Mouse (Mus musculus): ENCODE results near the gene Slc46a1. TPM values are rescaled to one million over a fixed set of nuclear protein-coding genes. Genes with fewer than 3 reads are reported as not detected.

Gene Slc46a1
- 1.6 TPM for polyA plus RNA-seq (2014; fragmentation: Illumina TruSeq; extraction: RNeasy Lipid Tissue Mini Kit (QIAGEN cat#74804); ENCODE audit: low read depth, low replicate concordance)

DNA sequence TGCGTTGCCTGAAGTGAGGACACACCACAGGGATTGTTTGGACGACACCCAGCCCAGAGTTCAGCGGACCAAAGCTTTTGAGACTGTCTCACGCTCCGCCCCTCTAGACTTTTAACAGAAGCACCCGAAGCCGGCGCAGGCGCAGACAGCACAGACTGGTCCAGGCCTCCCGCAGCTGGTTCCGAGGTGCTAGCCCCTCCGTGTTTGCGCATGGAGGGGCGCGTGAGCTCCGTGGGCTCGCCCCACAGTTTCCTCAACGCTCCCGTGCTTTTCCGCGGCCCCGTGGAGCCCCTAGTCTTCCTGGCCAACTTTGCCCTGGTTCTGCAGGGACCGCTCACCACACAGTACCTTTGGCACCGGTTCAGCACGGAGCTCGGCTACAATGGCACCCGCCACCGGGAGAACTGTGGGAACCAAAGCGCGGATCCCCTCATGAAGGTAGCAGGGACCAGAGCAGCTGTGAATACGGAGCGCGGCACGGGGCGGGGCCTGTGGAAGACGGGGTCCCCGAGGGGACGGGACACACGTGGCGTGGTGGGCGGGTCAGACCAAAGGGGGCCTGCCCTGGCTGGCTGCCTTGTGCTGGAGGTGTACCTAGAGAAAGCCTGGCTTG, at the start of gene Slc46a1:
Gene Slc46a1 (plus strand): TSS at position 130 of the 613 bp plus-strand sequence.

DNA sequence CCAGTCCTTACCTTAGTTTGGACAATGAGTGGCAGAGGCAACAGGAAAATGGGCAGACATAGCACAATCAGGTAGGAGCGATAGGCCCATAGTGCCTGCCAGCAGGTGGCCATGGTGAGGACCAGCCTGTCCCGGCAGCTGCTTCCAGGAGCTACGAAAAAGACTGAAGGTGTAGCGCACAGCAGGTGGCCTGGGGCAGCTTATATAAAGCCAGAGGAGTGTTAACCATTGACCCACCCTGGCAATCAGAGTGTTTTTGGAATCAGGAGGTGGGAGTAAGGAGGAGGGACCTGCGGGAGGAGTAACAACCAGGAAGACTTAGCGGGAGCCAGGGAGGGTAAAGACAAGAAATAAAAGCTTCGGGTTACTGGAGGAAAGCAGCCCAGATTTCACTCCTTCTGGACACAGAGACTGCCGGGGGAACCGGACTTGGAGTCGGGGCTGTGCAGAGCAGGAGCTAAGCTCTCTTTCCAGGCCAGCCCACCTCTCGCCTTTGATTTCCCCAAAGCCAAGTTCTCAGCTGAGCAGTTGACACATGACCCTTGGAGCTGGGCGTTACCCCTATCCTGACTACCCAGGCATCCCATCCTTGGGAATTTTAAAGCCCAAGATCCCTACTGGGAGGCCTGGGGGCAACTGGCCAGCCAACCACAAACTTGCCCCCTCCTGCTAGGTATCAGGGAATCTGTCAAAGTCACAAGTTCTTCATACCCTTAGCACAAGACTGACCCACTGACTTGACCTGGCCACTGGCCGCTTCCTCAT, 43.3 kb upstream of the Slc46a1 start, which contains the start of gene Slc13a2:
Gene Slc13a2 (minus strand): TSS at position 163 of the 765 bp plus-strand sequence.

DNA sequence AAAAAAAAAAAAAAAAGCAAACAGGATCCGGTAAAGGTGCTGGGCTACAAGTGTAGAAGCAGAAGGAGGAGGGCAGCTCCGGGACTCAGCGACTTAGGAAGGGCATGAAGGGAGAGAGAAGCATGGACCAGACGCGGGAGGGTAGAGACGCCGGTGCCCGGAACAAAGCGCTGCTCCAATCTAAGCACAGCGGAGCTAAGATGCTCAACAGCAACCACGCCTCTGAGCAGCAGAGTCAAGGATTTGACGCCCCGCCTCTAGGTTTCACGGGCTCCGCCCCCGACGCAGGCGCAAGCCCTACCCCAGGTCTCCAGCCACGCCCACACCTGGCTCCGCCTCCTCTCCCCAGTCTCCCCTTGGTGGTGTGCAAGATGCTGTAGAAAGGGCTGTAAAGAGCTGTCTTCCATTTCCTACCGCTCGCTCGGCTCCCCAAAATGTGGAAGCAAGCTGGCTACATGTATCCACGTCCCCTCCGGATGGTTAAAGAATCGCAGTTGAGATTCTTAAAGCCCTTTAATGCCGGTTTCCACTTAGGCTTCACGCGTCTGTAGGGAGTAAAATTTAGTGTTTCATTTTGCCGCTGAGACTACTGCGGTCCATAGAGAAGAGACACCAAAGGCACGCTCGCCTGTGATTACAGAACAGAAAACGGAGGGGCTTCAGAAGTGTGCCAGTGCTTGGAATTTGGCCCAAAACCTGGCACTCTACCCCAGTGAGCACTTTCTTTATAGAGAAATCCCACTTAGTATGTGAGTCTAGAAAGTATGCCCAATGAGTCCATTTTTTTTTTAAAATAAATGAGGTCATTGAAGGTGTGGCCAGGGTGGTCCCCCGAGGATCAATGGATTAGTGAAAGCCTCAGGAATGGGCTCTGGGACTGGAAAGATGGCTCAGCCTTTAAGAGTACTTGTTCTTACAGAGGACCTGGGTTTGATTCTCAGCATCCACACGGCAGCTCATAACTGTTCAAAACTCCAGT, 32.3 kb downstream of the Slc46a1 start, which contains the start of gene Sarm1:
Gene Sarm1 (minus strand): TSS at position 211 of the 979 bp plus-strand sequence.

DNA sequence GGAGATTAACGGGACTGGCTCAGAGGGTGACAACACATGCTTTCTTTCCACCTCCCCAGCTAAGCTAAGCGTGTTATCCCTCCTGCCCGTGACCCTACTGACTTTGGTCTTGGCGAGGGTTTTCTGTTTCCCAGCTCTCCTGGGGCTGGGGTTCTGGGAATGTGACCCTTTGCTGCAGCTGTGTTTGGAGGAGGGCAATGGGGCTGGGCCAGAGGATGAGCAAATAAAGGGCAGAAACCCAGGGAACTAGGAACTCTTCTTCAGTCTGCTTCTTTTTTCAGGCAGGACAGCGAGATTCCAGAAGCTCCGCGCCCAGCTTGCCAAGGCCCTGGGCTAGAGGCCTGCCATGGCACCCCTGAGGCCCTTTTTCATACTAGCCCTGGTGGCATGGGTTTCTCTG, 33.5 kb downstream of the Slc46a1 start, which contains the start of gene Vtn:
Gene Vtn (plus strand): TSS at position 88 of the 400 bp plus-strand sequence.

DNA sequence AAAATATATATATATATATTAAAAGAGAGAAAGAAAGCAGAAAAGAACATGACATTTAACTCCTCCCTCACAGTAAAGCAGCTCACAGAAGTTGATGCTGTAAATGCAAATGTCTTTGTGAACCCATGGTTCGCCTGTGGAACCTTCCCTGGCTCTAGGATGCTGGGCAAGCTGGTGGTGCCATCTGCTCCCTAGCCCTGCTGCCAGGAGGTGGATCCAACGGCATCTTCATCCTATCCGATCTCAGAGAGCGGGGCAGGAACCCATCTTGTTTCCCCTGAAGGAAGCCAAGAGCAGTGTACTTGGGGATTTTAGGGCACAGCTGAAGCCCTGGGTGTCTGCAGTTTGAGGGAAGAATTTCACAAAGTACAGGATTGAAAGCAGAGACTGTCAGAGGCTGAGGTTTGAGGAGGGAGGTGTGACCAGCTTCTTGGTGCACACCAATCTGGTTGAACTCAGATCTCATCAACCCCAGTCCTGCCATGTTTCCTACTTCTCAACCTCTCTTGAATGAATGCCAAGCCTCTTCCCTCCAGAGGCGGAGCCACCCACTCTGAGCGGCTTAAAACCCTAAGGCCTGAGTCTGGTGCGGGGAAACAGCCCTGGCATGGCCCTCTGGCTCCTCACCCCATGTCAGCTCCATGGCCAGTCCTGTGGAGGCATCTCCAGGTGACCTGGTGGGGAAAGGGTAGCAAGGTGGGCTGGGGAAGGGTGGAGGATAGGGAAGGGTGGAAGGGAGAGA, 37.6 kb downstream of the Slc46a1 start, which contains the start of gene Sebox:
Gene Sebox (plus strand): TSS at position 539 of the 742 bp plus-strand sequence.

DNA sequence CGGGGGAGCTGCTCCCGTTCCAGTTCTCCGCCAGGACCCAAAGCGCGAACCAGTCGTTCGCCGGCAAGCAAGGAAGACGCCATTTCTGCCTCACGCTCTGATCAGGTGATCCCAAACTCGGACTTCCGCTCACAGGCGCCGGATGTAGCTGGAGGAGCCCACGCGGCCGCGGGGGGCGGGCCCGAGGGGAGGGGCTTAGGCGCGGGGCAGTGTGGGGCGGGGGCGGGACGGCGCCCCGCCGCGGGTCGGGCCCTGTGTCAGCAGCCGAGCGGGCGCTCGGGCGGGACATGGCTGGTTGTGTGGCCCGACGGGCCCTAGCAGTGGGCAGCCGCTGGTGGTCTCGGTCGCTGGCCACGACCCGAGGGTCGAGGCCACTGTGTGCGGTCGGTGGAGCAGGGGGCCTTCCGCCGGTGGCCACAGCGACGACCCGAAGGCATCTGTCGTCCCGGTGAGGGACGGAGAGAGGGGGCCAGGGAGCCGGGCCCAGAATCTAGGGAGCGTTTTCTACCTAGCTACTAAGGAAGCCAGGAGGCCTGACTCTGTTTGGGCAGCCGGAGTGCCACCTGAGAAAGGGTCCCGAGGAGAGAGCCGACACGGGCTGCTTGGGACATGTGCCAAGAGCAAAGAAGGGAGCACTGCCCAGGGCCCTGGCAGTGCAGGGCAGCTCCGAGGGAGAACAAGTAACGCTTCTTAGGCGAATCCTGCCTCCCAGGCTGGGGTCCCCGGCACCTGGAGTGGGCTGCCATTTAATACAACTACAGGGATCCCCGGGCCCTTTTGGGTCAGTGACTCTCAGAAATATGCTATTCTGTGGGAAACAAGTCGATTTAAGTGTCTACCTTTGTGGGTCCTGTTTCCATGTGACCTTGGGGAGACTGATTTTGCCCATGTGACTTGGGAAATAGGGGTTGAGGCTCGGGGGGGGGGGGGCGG, 46.8 kb downstream of the Slc46a1 start, which contains the start of the genes Tmem199 and Poldip2:
Gene Tmem199 (minus strand): TSS at position 148 of the 933 bp plus-strand sequence.
Gene Poldip2 (plus strand): TSS at position 169 of the 933 bp plus-strand sequence.

Other genes starting within 250 kb of the Slc46a1 start
- 39.1 TPM for gene Sdf2, start 220.0 kb upstream of the Slc46a1 start, polyA plus RNA-seq (2014; fragmentation: Illumina TruSeq; extraction: RNeasy Lipid Tissue Mini Kit (QIAGEN cat#74804); ENCODE audit: low read depth, low replicate concordance)
- 12.9 TPM for gene Supt6, start 219.7 kb upstream of the Slc46a1 start, polyA plus RNA-seq (2014; fragmentation: Illumina TruSeq; extraction: RNeasy Lipid Tissue Mini Kit (QIAGEN cat#74804); ENCODE audit: low read depth, low replicate concordance)
- gene 2610507B11Rik, start 203.9 kb upstream of the Slc46a1 start, polyA plus RNA-seq (2014; fragmentation: Illumina TruSeq; extraction: RNeasy Lipid Tissue Mini Kit (QIAGEN cat#74804); ENCODE audit: low read depth, low replicate concordance): 96.7 TPM
- gene BC030499, start 174.9 kb upstream of the Slc46a1 start, polyA plus RNA-seq (2014; fragmentation: Illumina TruSeq; extraction: RNeasy Lipid Tissue Mini Kit (QIAGEN cat#74804); ENCODE audit: low read depth, low replicate concordance): 0.20 TPM
- 5.3 TPM for gene Spag5, start 164.2 kb upstream of the Slc46a1 start, polyA plus RNA-seq (2014; fragmentation: Illumina TruSeq; extraction: RNeasy Lipid Tissue Mini Kit (QIAGEN cat#74804); ENCODE audit: low read depth, low replicate concordance)
- 13.5 TPM for gene Aldoc, start 142.7 kb upstream of the Slc46a1 start, polyA plus RNA-seq (2014; fragmentation: Illumina TruSeq; extraction: RNeasy Lipid Tissue Mini Kit (QIAGEN cat#74804); ENCODE audit: low read depth, low replicate concordance)
- 2.7 TPM for gene Pigs, start 137.3 kb upstream of the Slc46a1 start, polyA plus RNA-seq (2014; fragmentation: Illumina TruSeq; extraction: RNeasy Lipid Tissue Mini Kit (QIAGEN cat#74804); ENCODE audit: low read depth, low replicate concordance)
- 0.49 TPM for gene Unc119, start 122.2 kb upstream of the Slc46a1 start, polyA plus RNA-seq (2014; fragmentation: Illumina TruSeq; extraction: RNeasy Lipid Tissue Mini Kit (QIAGEN cat#74804); ENCODE audit: low read depth, low replicate concordance)
- not detected for gene Foxn1, start 79.1 kb upstream of the Slc46a1 start, polyA plus RNA-seq (2014; fragmentation: Illumina TruSeq; extraction: RNeasy Lipid Tissue Mini Kit (QIAGEN cat#74804); ENCODE audit: low read depth, low replicate concordance)
- 7.2 TPM for gene Slc13a2, start 43.5 kb upstream of the Slc46a1 start, polyA plus RNA-seq (2014; fragmentation: Illumina TruSeq; extraction: RNeasy Lipid Tissue Mini Kit (QIAGEN cat#74804); ENCODE audit: low read depth, low replicate concordance)
- gene Sarm1, start 32.1 kb downstream of the Slc46a1 start, polyA plus RNA-seq (2014; fragmentation: Illumina TruSeq; extraction: RNeasy Lipid Tissue Mini Kit (QIAGEN cat#74804); ENCODE audit: low read depth, low replicate concordance): not detected
- gene Vtn, start 33.4 kb downstream of the Slc46a1 start, polyA plus RNA-seq (2014; fragmentation: Illumina TruSeq; extraction: RNeasy Lipid Tissue Mini Kit (QIAGEN cat#74804); ENCODE audit: low read depth, low replicate concordance): not detected
- not detected for gene Sebox, start 37.8 kb downstream of the Slc46a1 start, polyA plus RNA-seq (2014; fragmentation: Illumina TruSeq; extraction: RNeasy Lipid Tissue Mini Kit (QIAGEN cat#74804); ENCODE audit: low read depth, low replicate concordance)
- gene Tmem199, start 46.5 kb downstream of the Slc46a1 start, polyA plus RNA-seq (2014; fragmentation: Illumina TruSeq; extraction: RNeasy Lipid Tissue Mini Kit (QIAGEN cat#74804); ENCODE audit: low read depth, low replicate concordance): 28.8 TPM
- 17.7 TPM for gene Poldip2, start 46.5 kb downstream of the Slc46a1 start, polyA plus RNA-seq (2014; fragmentation: Illumina TruSeq; extraction: RNeasy Lipid Tissue Mini Kit (QIAGEN cat#74804); ENCODE audit: low read depth, low replicate concordance)
- gene Tnfaip1, start 70.6 kb downstream of the Slc46a1 start, polyA plus RNA-seq (2014; fragmentation: Illumina TruSeq; extraction: RNeasy Lipid Tissue Mini Kit (QIAGEN cat#74804); ENCODE audit: low read depth, low replicate concordance): 25.3 TPM
- 26.0 TPM for gene Ift20, start 70.7 kb downstream of the Slc46a1 start, polyA plus RNA-seq (2014; fragmentation: Illumina TruSeq; extraction: RNeasy Lipid Tissue Mini Kit (QIAGEN cat#74804); ENCODE audit: low read depth, low replicate concordance)
- 19.0 TPM for gene Tmem97, start 85.1 kb downstream of the Slc46a1 start, polyA plus RNA-seq (2014; fragmentation: Illumina TruSeq; extraction: RNeasy Lipid Tissue Mini Kit (QIAGEN cat#74804); ENCODE audit: low read depth, low replicate concordance)
- gene Nlk, start 231.7 kb downstream of the Slc46a1 start, polyA plus RNA-seq (2014; fragmentation: Illumina TruSeq; extraction: RNeasy Lipid Tissue Mini Kit (QIAGEN cat#74804); ENCODE audit: low read depth, low replicate concordance): 46.2 TPM

All from kidney, adult 10 weeks (tissue).